Mouse (Mus musculus) neural tube, embryonic 13.5 days (tissue): ENCODE measurements around the gene Hoxc8. TPM values are rescaled to one million over a fixed set of nuclear protein-coding genes. Genes with fewer than 3 reads are reported as not detected.

Source experiments
- ATAC-seq: fragments of 200-750 bp; cut with Nextera tagmentation; 2 replicates; pipeline ENCODE4 v1.8.0; 2017; ENCODE audit warnings: low read depth, mild to moderate bottlenecking, moderate TSS enrichment, moderate library complexity
- H3K27ac ChIP-seq: fragments of 300-500 bp; sonication (generic); replicated peaks from 2 replicates; pipeline ENCODE4 v1.5.1; 2015; ENCODE audit warnings: moderate library complexity, mild to moderate bottlenecking, inconsistent platforms
- H3K27me3 ChIP-seq: fragments of 300-500 bp; sonication (generic); 2 replicates; pipeline ENCODE4 v1.6.1; 2015; ENCODE audit warnings: mild to moderate bottlenecking, inconsistent platforms
- H3K36me3 ChIP-seq: fragments of 300-500 bp; sonication (generic); 2 replicates; pipeline ENCODE4 v1.6.1; 2015; ENCODE audit warnings: mild to moderate bottlenecking, inconsistent platforms
- H3K4me1 ChIP-seq: fragments of 300-500 bp; sonication (generic); replicated peaks from 2 replicates; pipeline ENCODE4 v1.6.1; 2015; ENCODE audit warnings: inconsistent platforms
- H3K4me2 ChIP-seq: fragments of 300-500 bp; sonication (generic); 2 replicates; pipeline ENCODE4 v1.6.1; 2015; ENCODE audit warnings: inconsistent platforms, mild to moderate bottlenecking, moderate library complexity
- H3K4me3 ChIP-seq: fragments of 300-500 bp; sonication (generic); 2 replicates; pipeline ENCODE4 v1.5.1; 2015; ENCODE audit warnings: mild to moderate bottlenecking, inconsistent platforms
- H3K9ac ChIP-seq: fragments of 300-500 bp; sonication (generic); 2 replicates; pipeline ENCODE4 v1.6.1; 2015; ENCODE audit warnings: moderate library complexity, mild to moderate bottlenecking, inconsistent platforms
- H3K9me3 ChIP-seq: fragments of 300-500 bp; sonication (generic); 2 replicates; pipeline ENCODE4 v1.6.1; 2016; ENCODE audit warnings: inconsistent platforms
- WGBS: fragments of 180-500 bp; shearing (Covaris S2); methylation state at CpG from one replicate; pipeline ENCODE4 v1.1.7; 2015; 5-methylcytosine and 5-hydroxymethylcytosine counted together
- polyA plus RNA-seq: library from polyadenylated mRNA; unstranded; fragments of >200 nt; fragmentation: Nextera tagmentation; extraction: Ambion mirVana; gene quantifications from 2 replicates; pipeline ENCODE4 v1.2.1, GENCODE M21; 2015

Gene Hoxc8
- polyA plus RNA-seq, 1 experiment from 2014 or later = 75.8 TPM

GRCm38 (mm10) chr15:103002821-103003448 lies 12.5 kb downstream of the Hoxc8 start:
- H3K9ac ChIP-seq = peak overlapping the region; percentile 99
- ATAC-seq = no peak
- H3K27me3 ChIP-seq = no peaks in the 10 kb centered on the region

GRCm38 (mm10) chr15:103005308-103005707 lies 14.9 kb downstream of the Hoxc8 start:
- no peaks in the 10 kb centered on the region for H3K36me3 ChIP-seq
- H3K4me2 ChIP-seq = peak overlapping the region; percentile 91
- peak overlapping the region; percentile 99 for H3K9ac ChIP-seq
- H3K27ac ChIP-seq = peak overlapping the region; percentile 96
- no peaks in the 10 kb centered on the region for H3K9me3 ChIP-seq
- H3K4me3 ChIP-seq = peak overlapping the region; percentile 38
- no peak for ATAC-seq
- WGBS = 2% methylated on average over 17 of the region's 17 CpGs
- H3K4me1 ChIP-seq = peaks cover 99% of the 10 kb centered on the region
- H3K27me3 ChIP-seq = no peaks in the 10 kb centered on the region

More at GRCm38 (mm10) chr15:103002821-103003448, 12.5 kb downstream of the Hoxc8 start:
- Histone ChIP-seq H3K9me3 (no peaks in the 10 kb centered on the region), H3K4me1 (peaks cover 91% of the 10 kb centered on the region), H3K4me3 (peak overlapping the region; percentile 78), H3K36me3 (no peaks in the 10 kb centered on the region), H3K4me2 (peak overlapping the region; percentile 91), H3K27ac (peak overlapping the region; percentile 100)
- 5% methylated on average over 13 of the region's 13 CpGs for WGBS

- ATAC-seq = no peak
- peaks cover 100% of the 10 kb centered on the region for H3K4me1 ChIP-seq
- H3K36me3 ChIP-seq = peaks cover 2% of the 10 kb centered on the region; the same call in 1 of the 2 replicates
- no peaks in the 10 kb centered on the region for H3K9me3 ChIP-seq
- 5% methylated on average over 5 of the region's 5 CpGs for WGBS
- H3K4me2 ChIP-seq = peak overlapping the region; percentile 91
- peak overlapping the region; percentile 38 for H3K4me3 ChIP-seq
- H3K9ac ChIP-seq = peak overlapping the region; percentile 99
- H3K27ac ChIP-seq = peak overlapping the region; percentile 96
- H3K27me3 ChIP-seq = no peaks in the 10 kb centered on the region
Measured at GRCm38 (mm10) chr15:103005797-103006196, 15.4 kb downstream of the Hoxc8 start.

GRCm38 (mm10) chr15:103006326-103006725 lies 15.9 kb downstream of the Hoxc8 start:
- peak overlapping the region; percentile 99 for H3K9ac ChIP-seq
- peaks cover 100% of the 10 kb centered on the region for H3K4me1 ChIP-seq
- peaks cover 7% of the 10 kb centered on the region; the same call in 1 of the 2 replicates for H3K36me3 ChIP-seq
- peak overlapping the region; percentile 91 for H3K4me2 ChIP-seq
- H3K27me3 ChIP-seq = no peaks in the 10 kb centered on the region
- H3K27ac ChIP-seq = peak overlapping the region; percentile 96
- ATAC-seq = no peak
- 5% methylated on average over 1 of the region's 1 CpGs for WGBS
- H3K9me3 ChIP-seq = no peaks in the 10 kb centered on the region
- H3K4me3 ChIP-seq = peak overlapping the region; percentile 38

GRCm38 (mm10) chr15:103009265-103010111 lies 19.1 kb downstream of the Hoxc8 start:
- peaks cover 99% of the 10 kb centered on the region for H3K4me1 ChIP-seq
- no peaks in the 10 kb centered on the region for H3K9me3 ChIP-seq
- WGBS = under 1% methylated on average over 27 of the region's 27 CpGs
- peak overlapping the region; percentile 91 for H3K4me2 ChIP-seq
- H3K4me3 ChIP-seq = peak overlapping the region; percentile 47
- peak overlapping the region; percentile 96 for H3K27ac ChIP-seq
- H3K36me3 ChIP-seq = peaks cover 14% of the 10 kb centered on the region; the same call in 1 of the 2 replicates
- H3K9ac ChIP-seq = peak overlapping the region; percentile 99
- no peak for ATAC-seq
- no peaks in the 10 kb centered on the region for H3K27me3 ChIP-seq

GRCm38 (mm10) chr15:103010112-103010846 lies 19.9 kb downstream of the Hoxc8 start:
- Histone ChIP-seq H3K36me3 (peaks cover 14% of the 10 kb centered on the region; the same call in 1 of the 2 replicates), H3K4me1 (peaks cover 99% of the 10 kb centered on the region), H3K27ac (peak overlapping the region; percentile 96), H3K9ac (peak overlapping the region; percentile 99), H3K27me3 (no peaks in the 10 kb centered on the region), H3K4me2 (peak overlapping the region; percentile 91), H3K4me3 (peak overlapping the region; percentile 47), H3K9me3 (no peaks in the 10 kb centered on the region)
- ATAC-seq = no peak
- under 1% methylated on average over 31 of the region's 31 CpGs for WGBS

GRCm38 (mm10) chr15:103010847-103011555 lies 20.6 kb downstream of the Hoxc8 start:
- H3K9ac ChIP-seq = peak overlapping the region; percentile 99
- peak overlapping the region; percentile 47 for H3K4me3 ChIP-seq
- peaks cover 99% of the 10 kb centered on the region for H3K4me1 ChIP-seq
- 1% methylated on average over 28 of the region's 28 CpGs for WGBS
- peak overlapping the region; percentile 91 for H3K4me2 ChIP-seq
- peak overlapping the region; percentile 96 for H3K27ac ChIP-seq
- no peaks in the 10 kb centered on the region for H3K9me3 ChIP-seq
- ATAC-seq = no peak
- H3K36me3 ChIP-seq = peaks cover 17% of the 10 kb centered on the region; the same call in 1 of the 2 replicates
- 0 out of 2 replicates have a peak, but pooled peaks cover 6% of the 10 kb centered on the region for H3K27me3 ChIP-seq

GRCm38 (mm10) chr15:103011928-103012486 lies 21.6 kb downstream of the Hoxc8 start:
- Histone ChIP-seq H3K4me3 (peak overlapping the region; percentile 47), H3K27ac (peak overlapping the region; percentile 96), H3K9me3 (no peaks in the 10 kb centered on the region), H3K36me3 (peaks cover 17% of the 10 kb centered on the region; the same call in 1 of the 2 replicates), H3K9ac (peak overlapping the region; percentile 99), H3K4me2 (peak overlapping the region; percentile 91), H3K4me1 (peaks cover 99% of the 10 kb centered on the region), H3K27me3 (peaks cover 6% of the 10 kb centered on the region; the same call in 1 of the 2 replicates)
- ATAC-seq = no peak
- WGBS = 5% methylated on average over 26 of the region's 26 CpGs

- Histone ChIP-seq H3K27me3 (peaks cover 6% of the 10 kb centered on the region; the same call in 1 of the 2 replicates), H3K36me3 (peaks cover 17% of the 10 kb centered on the region; the same call in 1 of the 2 replicates), H3K4me3 (peak overlapping the region; percentile 42), H3K4me2 (peak overlapping the region; percentile 91), H3K9ac (peak overlapping the region; percentile 99), H3K9me3 (no peaks in the 10 kb centered on the region), H3K27ac (peak overlapping the region; percentile 96), H3K4me1 (peaks cover 99% of the 10 kb centered on the region)
- 0 out of 2 replicates have a peak, but pooled peaks have one; percentile 0 for ATAC-seq
- WGBS = 3% methylated on average over 17 of the region's 17 CpGs
Measured at GRCm38 (mm10) chr15:103013238-103013984, 23.0 kb downstream of the Hoxc8 start.
